Mouse (Mus musculus) neutrophil, adult 5-6 weeks (primary cell): ENCODE data around the gene Klhdc8a. TPM values are rescaled to one million over a fixed set of nuclear protein-coding genes. Genes with fewer than 3 reads are reported as not detected.

Experiments
- ATAC-seq: fragments of 151-379, 151-347 bp; 2 replicates; pipeline ENCODE4 v1.8.0; 2017; ENCODE audit warnings: mild to moderate bottlenecking, moderate TSS enrichment; ENCODE audit not compliant: insufficient number of reproducible peaks, poor library complexity, low FRiP score, severe bottlenecking; ENCODE audit errors: extremely low read depth
- total RNA-seq: library from RNA; stranded (forward); fragments of 200-1000 nt; gene quantifications from 2 replicates; pipeline ENCODE4 v1.2.3, GENCODE M21; 2017

The Klhdc8a gene
- total RNA-seq, 1 experiment from 2014 or later: not detected

GRCm38 (mm10) chr1:132312703-132313102 is 14.3 kb downstream of the Klhdc8a start:
- ATAC-seq: peak; percentile 57

- ATAC-seq: peak; percentile 70
These were observed 17.6 kb downstream of the Klhdc8a start, which contains the start of gene Nuak2 for GRCm38 (mm10) chr1:132315889-132316624. TSS of gene Nuak2 (plus strand) at chr1:132316126.

GRCm38 (mm10) chr1:132316625-132316994 is 18.2 kb downstream of the Klhdc8a start:
- no peak for ATAC-seq

GRCm38 (mm10) chr1:132317413-132317812 is 19.0 kb downstream of the Klhdc8a start:
- ATAC-seq: no peak

- no peak for ATAC-seq
These were observed 19.8 kb downstream of the Klhdc8a start for GRCm38 (mm10) chr1:132317894-132318863.

GRCm38 (mm10) chr1:132319242-132319641 is 20.8 kb downstream of the Klhdc8a start:
- no peak for ATAC-seq

GRCm38 (mm10) chr1:132321821-132322580 is 23.6 kb downstream of the Klhdc8a start:
- ATAC-seq: no peak

- ATAC-seq: no peak
These were observed 24.5 kb downstream of the Klhdc8a start for GRCm38 (mm10) chr1:132322711-132323542.

GRCm38 (mm10) chr1:132326777-132327176 is 28.4 kb downstream of the Klhdc8a start:
- ATAC-seq: no peak

- ATAC-seq: no peak
These were observed 29.1 kb downstream of the Klhdc8a start for GRCm38 (mm10) chr1:132327477-132327876.

GRCm38 (mm10) chr1:132328565-132328964 is 30.1 kb downstream of the Klhdc8a start:
- ATAC-seq: no peak

- no peak for ATAC-seq
These were observed 31.2 kb downstream of the Klhdc8a start for GRCm38 (mm10) chr1:132329656-132330055.

GRCm38 (mm10) chr1:132330397-132330796 is 32.0 kb downstream of the Klhdc8a start:
- no peak for ATAC-seq

- no peak for ATAC-seq
These were observed 32.9 kb downstream of the Klhdc8a start for GRCm38 (mm10) chr1:132331283-132331682.

GRCm38 (mm10) chr1:132333201-132333600 is 34.8 kb downstream of the Klhdc8a start:
- ATAC-seq: no peak

- no peak for ATAC-seq
These were observed 35.3 kb downstream of the Klhdc8a start for GRCm38 (mm10) chr1:132333675-132334141.

GRCm38 (mm10) chr1:132334178-132334801 is 35.9 kb downstream of the Klhdc8a start:
- ATAC-seq: no peak
